25 mouse cellular contexts compared by ENCODE assay signal in genomic region chr17:90247071-90247849, GRCm38 (mm10).
DNase-seq lines count a peak whose midpoint lies in the region; ATAC-seq and TF ChIP-seq lines count a peak whose summit lies in the region.
"Had no signal": no experiment of that assay in that cellular context is flagged by ENCODE, and none has a peak within 500 bp of the region (broad histone marks: within the 10 kb centered on the region; RNA-seq: fewer than 3 reads in every experiment).

No protein-coding gene starts in this region.

- no peak overlapping the region for H3K4me3 ChIP-seq in midbrain, embryonic 12.5 days
- no peak overlapping the region for H3K4me3 ChIP-seq in midbrain, embryonic 11.5 days (ENCODE audit: low read depth, low read length)
- no peak overlapping the region for H3K4me3 ChIP-seq in cortical plate, adult 2 months (ENCODE audit: insufficient read depth, low read length)
- no peak overlapping the region for H3K4me3 ChIP-seq in forebrain, embryonic 16.5 days (replicated peaks; ENCODE audit: low read length)
- H3K4me3 ChIP-seq in stomach, postnatal 0 days (ENCODE audit: low read depth, low read length): no peak overlapping the region
- no peak overlapping the region for H3K4me3 ChIP-seq in kidney, embryonic 14.5 days (ENCODE audit: low read length)
- H3K4me3 ChIP-seq: gastrocnemius, adult 2 months; heart, embryonic 12.5 days; intestine, embryonic 15.5 days; left cerebral cortex, adult 2 months; limb, embryonic 13.5 days; lung, embryonic 15.5 days had no signal

- H3K4me1 ChIP-seq in midbrain, embryonic 12.5 days: peaks cover 12% of the 10 kb centered on the region; the same call in 1 of the 2 replicates
- H3K4me1 ChIP-seq in midbrain, embryonic 11.5 days (ENCODE audit: control insufficient read depth, insufficient read depth, low read length): no peaks in the 10 kb centered on the region
- H3K4me1 ChIP-seq in cortical plate, adult 2 months (ENCODE audit: control insufficient read depth, insufficient read depth, low read length): peaks cover 5% of the 10 kb centered on the region
- peaks cover 4% of the 10 kb centered on the region for H3K4me1 ChIP-seq in forebrain, embryonic 16.5 days (replicated peaks; ENCODE audit: control insufficient read depth, insufficient read depth, low read length)
- no peaks in the 10 kb centered on the region for H3K4me1 ChIP-seq in stomach, postnatal 0 days (replicated peaks; ENCODE audit: control insufficient read depth, insufficient read depth)
- no peaks in the 10 kb centered on the region for H3K4me1 ChIP-seq in kidney, embryonic 14.5 days (ENCODE audit: control insufficient read depth, insufficient read depth, low read length)
- H3K4me1 ChIP-seq: heart, embryonic 12.5 days; intestine, embryonic 15.5 days; limb, embryonic 13.5 days; lung, embryonic 15.5 days had no signal

- no peak overlapping the region for H3K4me2 ChIP-seq in midbrain, embryonic 12.5 days (replicated peaks)
- no peak overlapping the region for H3K4me2 ChIP-seq in midbrain, embryonic 11.5 days
- no peak overlapping the region for H3K4me2 ChIP-seq in forebrain, embryonic 16.5 days (ENCODE audit: low read length)
- H3K4me2 ChIP-seq in stomach, postnatal 0 days (replicated peaks; ENCODE audit: low read depth): no peak overlapping the region
- H3K4me2 ChIP-seq in kidney, embryonic 14.5 days (replicated peaks; ENCODE audit: low read depth, low read length): no peak overlapping the region
- H3K4me2 ChIP-seq: heart, embryonic 12.5 days; intestine, embryonic 15.5 days; limb, embryonic 13.5 days; liver, embryonic 11.5 days; lung, embryonic 15.5 days had no signal

- no peak for TF ChIP-seq POLR2A in brain, embryonic 14.5 days (IDR thresholded peaks at IDR 0.05; ENCODE audit: borderline replicate concordance, extremely low read depth, insufficient read depth, insufficient read length, poor library complexity, severe bottlenecking)
- TF ChIP-seq POLR2A in cortical plate, adult 2 months (IDR thresholded peaks at IDR 0.05; ENCODE audit: extremely low read depth, insufficient read depth, low read length): no peak

- TF ChIP-seq EP300 in stomach, postnatal 0 days (optimal IDR thresholded peaks at IDR 0.05): no peak

- H3K36me3 ChIP-seq in midbrain, embryonic 12.5 days: no peaks in the 10 kb centered on the region
- no peaks in the 10 kb centered on the region for H3K36me3 ChIP-seq in midbrain, embryonic 11.5 days (ENCODE audit: control insufficient read depth, insufficient read depth, low read length)
- no peaks in the 10 kb centered on the region for H3K36me3 ChIP-seq in forebrain, embryonic 16.5 days (ENCODE audit: control insufficient read depth, insufficient read depth)
- no peaks in the 10 kb centered on the region for H3K36me3 ChIP-seq in stomach, postnatal 0 days (ENCODE audit: control insufficient read depth, insufficient read depth, low read length)
- H3K36me3 ChIP-seq in kidney, embryonic 14.5 days (ENCODE audit: control insufficient read depth, insufficient read depth, low read length): no peaks in the 10 kb centered on the region
- H3K36me3 ChIP-seq: heart, embryonic 12.5 days; intestine, embryonic 15.5 days; limb, embryonic 13.5 days; lung, embryonic 15.5 days had no signal

- ATAC-seq in midbrain, embryonic 12.5 days (ENCODE audit: low FRiP score, low read depth): no peak; the same call in 1 of the 2 replicates
- no peak for ATAC-seq in midbrain, embryonic 11.5 days (ENCODE audit: low FRiP score)
- peak; percentile 44; the same call in 1 of the 2 replicates for ATAC-seq in forebrain, embryonic 16.5 days
- no peak for ATAC-seq in stomach, postnatal 0 days (ENCODE audit: low FRiP score, low TSS enrichment)
- ATAC-seq in kidney, embryonic 14.5 days (ENCODE audit: low FRiP score, low TSS enrichment): no peak
- ATAC-seq: hindbrain, postnatal 0 days; intestine, embryonic 15.5 days had no signal

- WGBS in midbrain, embryonic 12.5 days: 76% methylated on average over 7 of the region's 7 CpGs
- WGBS in midbrain, embryonic 11.5 days: 77% methylated on average over 7 of the region's 7 CpGs
- 31% methylated on average over 7 of the region's 7 CpGs for WGBS in forebrain, embryonic 16.5 days
- 85% methylated on average over 7 of the region's 7 CpGs for WGBS in stomach, postnatal 0 days
- WGBS in kidney, embryonic 14.5 days: 95% methylated on average over 7 of the region's 7 CpGs

- DNase-seq in midbrain, embryonic 11.5 days (ENCODE audit: low spot score, missing footprints): no peak
- DNase-seq in brain, embryonic 14.5 days (ENCODE audit: low read depth): peak; percentile 57
- no peak for DNase-seq in stomach, postnatal 0 days (ENCODE audit: low spot score)
- DNase-seq in urinary bladder, postnatal 25 days (ENCODE audit: low spot score): no peak
- DNase-seq: B cell, adult 2 months; cerebellum, adult 8-10 months; cerebellum, postnatal 25 days; gastrocnemius, adult 2 months; gastrocnemius, postnatal 36 days; heart, adult 18-20 months; heart, postnatal 4 days; kidney, adult 2 months; lung, postnatal 36 days had no signal

- H3K27ac ChIP-seq in midbrain, embryonic 12.5 days (replicated peaks): peak overlapping the region; percentile 42; the same call in 1 of the 2 replicates
- no peak overlapping the region for H3K27ac ChIP-seq in midbrain, embryonic 11.5 days (ENCODE audit: low read depth, low read length)
- H3K27ac ChIP-seq in cortical plate, adult 2 months (ENCODE audit: insufficient read depth, low read length): peak overlapping the region; percentile 35; the same call in 1 of the 2 replicates
- peak overlapping the region; percentile 39; the same call in 1 of the 2 replicates for H3K27ac ChIP-seq in forebrain, embryonic 16.5 days (ENCODE audit: low read length)
- H3K27ac ChIP-seq in stomach, postnatal 0 days (replicated peaks): no peak overlapping the region
- no peak overlapping the region for H3K27ac ChIP-seq in kidney, embryonic 14.5 days (ENCODE audit: low read depth, low read length)
- H3K27ac ChIP-seq: gastrocnemius, adult 2 months; hindbrain, postnatal 0 days; intestine, embryonic 15.5 days; kidney, postnatal 0 days; left cerebral cortex, adult 2 months; limb, embryonic 13.5 days; lung, embryonic 15.5 days had no signal

- no peak for TF ChIP-seq CTCF in brain, embryonic 14.5 days (IDR thresholded peaks at IDR 0.05; ENCODE audit: borderline replicate concordance, extremely low read depth, insufficient read depth, insufficient read length)
- no peak for TF ChIP-seq CTCF in cortical plate, adult 2 months (IDR thresholded peaks at IDR 0.05; ENCODE audit: extremely low read depth, insufficient read depth, low read length)
- no peak for TF ChIP-seq CTCF in stomach, postnatal 0 days (IDR thresholded peaks at IDR 0.05; ENCODE audit: low read depth)

- no peak overlapping the region for H3K9ac ChIP-seq in midbrain, embryonic 12.5 days (replicated peaks)
- H3K9ac ChIP-seq in midbrain, embryonic 11.5 days (ENCODE audit: low read length): no peak overlapping the region
- no peak overlapping the region for H3K9ac ChIP-seq in forebrain, embryonic 16.5 days (replicated peaks; ENCODE audit: low read depth, low read length)
- H3K9ac ChIP-seq in stomach, postnatal 0 days (ENCODE audit: low read length): no peak overlapping the region
- H3K9ac ChIP-seq in kidney, embryonic 14.5 days (ENCODE audit: low read depth, low read length): no peak overlapping the region
- H3K9ac ChIP-seq: heart, embryonic 12.5 days; intestine, embryonic 15.5 days; limb, embryonic 13.5 days; lung, embryonic 15.5 days had no signal

- no peaks in the 10 kb centered on the region for H3K27me3 ChIP-seq in midbrain, embryonic 12.5 days
- no peaks in the 10 kb centered on the region for H3K27me3 ChIP-seq in midbrain, embryonic 11.5 days (ENCODE audit: control insufficient read depth, insufficient read depth, low read length)
- H3K27me3 ChIP-seq in forebrain, embryonic 16.5 days (replicated peaks; ENCODE audit: control insufficient read depth, insufficient read depth, low read length): no peaks in the 10 kb centered on the region
- no peaks in the 10 kb centered on the region for H3K27me3 ChIP-seq in stomach, postnatal 0 days (ENCODE audit: control insufficient read depth, insufficient read depth, low read length)
- H3K27me3 ChIP-seq in kidney, embryonic 14.5 days (ENCODE audit: control insufficient read depth, insufficient read depth, low read length): no peaks in the 10 kb centered on the region
- H3K27me3 ChIP-seq: heart, embryonic 12.5 days; intestine, embryonic 15.5 days; limb, embryonic 13.5 days; lung, embryonic 15.5 days had no signal

- H3K9me3 ChIP-seq in midbrain, embryonic 12.5 days: no peaks in the 10 kb centered on the region
- no peaks in the 10 kb centered on the region for H3K9me3 ChIP-seq in midbrain, embryonic 11.5 days (ENCODE audit: control insufficient read depth, low read length)
- no peaks in the 10 kb centered on the region for H3K9me3 ChIP-seq in forebrain, embryonic 16.5 days (ENCODE audit: control insufficient read depth, low read length)
- H3K9me3 ChIP-seq in stomach, postnatal 0 days (ENCODE audit: control insufficient read depth, low read length): no peaks in the 10 kb centered on the region
- no peaks in the 10 kb centered on the region for H3K9me3 ChIP-seq in kidney, embryonic 14.5 days (ENCODE audit: control insufficient read depth, low read length)
- H3K9me3 ChIP-seq: heart, embryonic 12.5 days; intestine, embryonic 15.5 days; limb, embryonic 13.5 days; lung, embryonic 15.5 days had no signal

Comparison
In these comparisons a context has a peak if more than half of its experiments do, and no peak if none do; other contexts are left out.
1. H3K27ac ChIP-seq: peak in midbrain, embryonic 12.5 days (single experiment), cortical plate, adult 2 months (single experiment) and forebrain, embryonic 16.5 days (single experiment); none in midbrain, embryonic 11.5 days (single experiment), stomach, postnatal 0 days (single experiment) and kidney, embryonic 14.5 days (single experiment).